Mouse (Mus musculus): ENCODE data around the gene Mthfd2. TPM values are rescaled to one million over a fixed set of nuclear protein-coding genes. Genes with fewer than 3 reads are reported as not detected.

The Mthfd2 gene
- polyA plus RNA-seq, 1 experiment from 2014 or later: 120 TPM

DNA sequence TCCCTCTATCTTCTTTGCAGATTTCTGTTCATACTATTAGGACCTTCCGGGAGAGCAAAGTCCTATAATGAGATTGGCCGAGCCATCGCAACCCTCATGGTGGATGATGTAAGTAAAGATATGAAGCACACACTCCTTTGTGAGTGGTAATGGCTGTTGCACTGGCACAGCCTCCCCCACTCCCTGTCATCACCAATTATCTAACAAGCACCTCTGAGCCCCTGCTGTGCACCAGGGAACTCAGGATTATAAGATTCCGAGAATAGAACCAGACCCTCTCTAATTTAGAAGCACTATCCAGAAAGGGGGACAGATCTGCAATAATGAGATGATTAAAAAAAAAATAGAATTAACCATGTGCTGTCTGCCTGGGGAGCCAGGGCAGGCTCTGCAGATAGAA is 60.1 kb downstream of the Mthfd2 start:
- no peaks in the 10 kb centered on the region for H3K9me3 ChIP-seq (ENCODE audit: control insufficient read depth, low read length)
- H3K27ac ChIP-seq (ENCODE audit: low read depth, low read length): no peak overlapping the region
- no peak for ATAC-seq (replicated peaks; ENCODE audit: low FRiP score)
- WGBS: 92% methylated on average over 4 of the region's 4 CpGs
- no peaks in the 10 kb centered on the region for H3K36me3 ChIP-seq (ENCODE audit: control insufficient read depth, insufficient read depth, low read length)
- no peak overlapping the region for H3K4me3 ChIP-seq (ENCODE audit: low read depth, low read length)
- no peak for DNase-seq (ENCODE audit: low spot score)
- no peak overlapping the region for H3K4me2 ChIP-seq
- no peak overlapping the region for H3K9ac ChIP-seq (ENCODE audit: low read depth, low read length)
- peaks cover 3% of the 10 kb centered on the region; the same call in 1 of the 2 replicates for H3K27me3 ChIP-seq (replicated peaks; ENCODE audit: control insufficient read depth, insufficient read depth, low read length)
- no peaks in the 10 kb centered on the region for H3K4me1 ChIP-seq (replicated peaks; ENCODE audit: control insufficient read depth, insufficient read depth, low read length)

DNA sequence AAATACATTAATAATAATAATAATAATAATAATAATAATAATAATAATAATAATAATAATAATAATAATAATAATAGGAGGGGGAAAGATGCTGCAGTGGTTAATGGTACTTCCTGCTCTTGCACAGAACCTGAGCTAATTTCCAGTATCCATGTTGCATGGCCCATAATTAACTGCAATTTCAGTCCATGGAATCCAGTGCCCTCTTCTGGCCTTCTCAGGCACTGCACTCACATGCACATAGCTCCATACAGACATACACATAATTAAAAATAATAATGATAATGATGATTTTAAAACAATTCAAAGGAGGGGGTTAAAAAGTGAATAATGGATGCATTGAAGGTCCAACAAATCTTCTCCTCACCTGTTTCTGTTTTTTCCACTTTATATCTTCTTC is 60.5 kb downstream of the Mthfd2 start:
- Histone ChIP-seq H3K4me2 (no peak overlapping the region), H3K27ac (ENCODE audit: low read depth, low read length) (no peak overlapping the region), H3K4me3 (ENCODE audit: low read depth, low read length) (no peak overlapping the region), H3K36me3 (ENCODE audit: control insufficient read depth, insufficient read depth, low read length) (no peaks in the 10 kb centered on the region), H3K9me3 (ENCODE audit: control insufficient read depth, low read length) (no peaks in the 10 kb centered on the region), H3K9ac (ENCODE audit: low read depth, low read length) (no peak overlapping the region), H3K27me3 (replicated peaks; ENCODE audit: control insufficient read depth, insufficient read depth, low read length) (peaks cover 3% of the 10 kb centered on the region; the same call in 1 of the 2 replicates), H3K4me1 (replicated peaks; ENCODE audit: control insufficient read depth, insufficient read depth, low read length) (no peaks in the 10 kb centered on the region)
- no peak for DNase-seq (ENCODE audit: low spot score)
- ATAC-seq (replicated peaks; ENCODE audit: low FRiP score): no peak

DNA sequence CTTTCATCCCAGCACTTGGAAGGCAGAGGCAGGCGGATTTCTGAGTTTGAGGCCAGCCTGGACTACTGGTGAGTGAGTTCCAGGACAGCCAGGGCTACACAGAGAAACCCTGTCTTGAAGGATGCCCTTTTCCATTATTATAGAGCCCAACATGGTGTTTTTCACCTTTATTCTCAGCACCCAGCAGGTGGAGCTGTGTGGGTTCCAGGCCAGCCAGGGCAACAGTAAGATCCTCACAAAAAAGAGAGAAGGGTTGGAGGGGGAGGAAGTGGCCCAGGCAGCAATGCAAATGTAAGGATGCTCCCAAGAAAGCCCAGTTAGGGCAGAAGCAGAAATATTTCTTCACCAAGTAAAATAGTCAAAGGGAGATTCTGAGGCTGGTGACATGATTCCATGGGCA is 61.2 kb downstream of the Mthfd2 start:
- H3K9ac ChIP-seq (ENCODE audit: low read depth, low read length): no peak overlapping the region
- no peak overlapping the region for H3K4me3 ChIP-seq (ENCODE audit: low read depth, low read length)
- no peaks in the 10 kb centered on the region for H3K9me3 ChIP-seq (ENCODE audit: control insufficient read depth, low read length)
- DNase-seq (ENCODE audit: low spot score): no peak
- H3K36me3 ChIP-seq (ENCODE audit: control insufficient read depth, insufficient read depth, low read length): no peaks in the 10 kb centered on the region
- no peak overlapping the region for H3K4me2 ChIP-seq
- no peak overlapping the region for H3K27ac ChIP-seq (ENCODE audit: low read depth, low read length)
- no peak for ATAC-seq (replicated peaks; ENCODE audit: low FRiP score)
- 75% methylated on average over 1 of the region's 1 CpGs for WGBS
- no peaks in the 10 kb centered on the region for H3K4me1 ChIP-seq (replicated peaks; ENCODE audit: control insufficient read depth, insufficient read depth, low read length)
- peaks cover 3% of the 10 kb centered on the region; the same call in 1 of the 2 replicates for H3K27me3 ChIP-seq (replicated peaks; ENCODE audit: control insufficient read depth, insufficient read depth, low read length)

Other genes starting within 250 kb of the Mthfd2 start
- 25.0 and 27.8 TPM in 2 replicates for gene Pcgf1, start 248.0 kb downstream of the Mthfd2 start, polyA plus RNA-seq (2014; fragmentation: Nextera tagmentation; extraction: Ambion mirVana)
- gene Lbx2, start 239.5 kb downstream of the Mthfd2 start, polyA plus RNA-seq (2014; fragmentation: Nextera tagmentation; extraction: Ambion mirVana): 0.53 and 0.73 TPM in 2 replicates
- gene Ccdc142, start 224.3 kb downstream of the Mthfd2 start, polyA plus RNA-seq (2014; fragmentation: Nextera tagmentation; extraction: Ambion mirVana): 2.0 and 2.5 TPM in 2 replicates
- gene Gm42688, start 224.3 kb downstream of the Mthfd2 start, polyA plus RNA-seq (2014; fragmentation: Nextera tagmentation; extraction: Ambion mirVana): 2.7 and 2.9 TPM in 2 replicates
- 110 and 115 TPM in 2 replicates for gene Mrpl53, start 216.9 kb downstream of the Mthfd2 start, polyA plus RNA-seq (2014; fragmentation: Nextera tagmentation; extraction: Ambion mirVana)
- gene Mogs, start 210.4 kb downstream of the Mthfd2 start, polyA plus RNA-seq (2014; fragmentation: Nextera tagmentation; extraction: Ambion mirVana): 88.9 and 89.6 TPM in 2 replicates
- gene Wbp1, start 204.3 kb downstream of the Mthfd2 start, polyA plus RNA-seq (2014; fragmentation: Nextera tagmentation; extraction: Ambion mirVana): 45.1 and 50.3 TPM in 2 replicates
- 15.8 and 17.6 TPM in 2 replicates for gene Ino80b, start 200.5 kb downstream of the Mthfd2 start, polyA plus RNA-seq (2014; fragmentation: Nextera tagmentation; extraction: Ambion mirVana)
- gene Rtkn, start 190.4 kb downstream of the Mthfd2 start, polyA plus RNA-seq (2014; fragmentation: Nextera tagmentation; extraction: Ambion mirVana): 14.7 and 15.4 TPM in 2 replicates
- gene Wdr54, start 169.5 kb downstream of the Mthfd2 start, polyA plus RNA-seq (2014; fragmentation: Nextera tagmentation; extraction: Ambion mirVana): 2.3 and 4.3 TPM in 2 replicates
- gene 1700003E16Rik, start 169.5 kb downstream of the Mthfd2 start, polyA plus RNA-seq (2014; fragmentation: Nextera tagmentation; extraction: Ambion mirVana): 0.08 and 0.12 TPM in 2 replicates
- gene Dctn1, start 160.0 kb downstream of the Mthfd2 start, polyA plus RNA-seq (2014; fragmentation: Nextera tagmentation; extraction: Ambion mirVana): 56.3 and 63.4 TPM in 2 replicates
- 0.23 and 0.41 TPM in 2 replicates for gene Slc4a5, start 106.1 kb downstream of the Mthfd2 start, polyA plus RNA-seq (2014; fragmentation: Nextera tagmentation; extraction: Ambion mirVana)
- 78.5 and 84.8 TPM in 2 replicates for gene Mob1a, start 108 bp upstream of the Mthfd2 start, polyA plus RNA-seq (2014; fragmentation: Nextera tagmentation; extraction: Ambion mirVana)
- gene Bola3, start 23.2 kb upstream of the Mthfd2 start, polyA plus RNA-seq (2014; fragmentation: Nextera tagmentation; extraction: Ambion mirVana): 307 and 333 TPM in 2 replicates
- gene Tet3, start 133.2 kb upstream of the Mthfd2 start, polyA plus RNA-seq (2014; fragmentation: Nextera tagmentation; extraction: Ambion mirVana): 22.0 and 22.8 TPM in 2 replicates
- 43.4 and 44.7 TPM in 2 replicates for gene Dguok, start 181.1 kb upstream of the Mthfd2 start, polyA plus RNA-seq (2014; fragmentation: Nextera tagmentation; extraction: Ambion mirVana)
- gene Actg2, start 210.4 kb upstream of the Mthfd2 start, polyA plus RNA-seq (2014; fragmentation: Nextera tagmentation; extraction: Ambion mirVana): 7.6 and 9.1 TPM in 2 replicates
- 21.2 TPM in 2 replicates for gene Stambp, start 246.8 kb upstream of the Mthfd2 start, polyA plus RNA-seq (2014; fragmentation: Nextera tagmentation; extraction: Ambion mirVana)

Measured in liver, embryonic 11.5 days (tissue).